Mouse (Mus musculus) ES-E14 (cell line): ENCODE measurements around the gene B3galt1. TPM values are rescaled to one million over a fixed set of nuclear protein-coding genes. Genes with fewer than 3 reads are reported as not detected.

ENCODE experiments used
- DNase-seq: peaks from one replicate; pipeline ENCODE4 v3.0.0-alpha.2; 2013; ENCODE audit warnings: low read depth, low spot score
- H3K27ac ChIP-seq: 2 replicates; pipeline ENCODE4 v1.5.1; 2012; ENCODE audit warnings: low read depth, mild to moderate bottlenecking, low read length, moderate library complexity, mixed read lengths; ENCODE audit not compliant: poor library complexity, insufficient read depth, severe bottlenecking
- H3K36me3 ChIP-seq: 2 replicates; pipeline ENCODE4 v1.6.1; 2012; ENCODE audit warnings: mild to moderate bottlenecking, low read length, moderate library complexity, mixed read lengths; ENCODE audit not compliant: control insufficient read depth, poor library complexity, insufficient read depth, severe bottlenecking
- H3K4me1 ChIP-seq, 2 experiments: fragments of 150-350 bp in 1 of 2; sonication (generic) in 1 of 2; 2 replicates each; pipeline ENCODE4 v1.6.1; 2012; ENCODE audit warnings: low read length in 2 of 2, mild to moderate bottlenecking in 1 of 2, mixed read lengths in 1 of 2; ENCODE audit not compliant: control insufficient read depth in 2 of 2, insufficient read depth in 2 of 2, poor library complexity in 1 of 2
- H3K4me3 ChIP-seq, 2 experiments: fragments of 150-350 bp in 1 of 2; sonication (generic) in 1 of 2; 2 replicates each; pipeline ENCODE4 v1.5.1; 2012; ENCODE audit warnings: low read length in 2 of 2, low read depth in 1 of 2, mild to moderate bottlenecking in 1 of 2, mixed read lengths in 1 of 2; ENCODE audit not compliant: insufficient read depth in 1 of 2, poor library complexity in 1 of 2, severe bottlenecking in 1 of 2
- H3K9ac ChIP-seq: 2 replicates; pipeline ENCODE4 v1.6.1; 2012; ENCODE audit warnings: low read depth, mild to moderate bottlenecking, low read length, mixed read lengths; ENCODE audit not compliant: poor library complexity, insufficient read depth, severe bottlenecking
- H3K9me3 ChIP-seq: fragments of 150-350 bp; sonication (generic); 2 replicates; pipeline ENCODE4 v1.6.1; 2012; ENCODE audit warnings: low read depth, mild to moderate bottlenecking, low read length; ENCODE audit not compliant: control insufficient read depth, insufficient read depth
- CHD2 ChIP-seq: IDR thresholded peaks from 2 replicates; pipeline ENCODE4 v1.6.1; 2014; ENCODE audit warnings: mild to moderate bottlenecking, low read depth, low read length, inconsistent platforms
- HCFC1 ChIP-seq: IDR thresholded peaks from 2 replicates; pipeline ENCODE4 v1.6.1; 2012; ENCODE audit warnings: low read length, inconsistent platforms, borderline replicate concordance; ENCODE audit not compliant: insufficient read depth
- MAFK ChIP-seq: IDR thresholded peaks from 2 replicates; pipeline ENCODE4 v1.6.1; 2014; ENCODE audit warnings: mild to moderate bottlenecking, low read depth, low read length, inconsistent platforms; ENCODE audit not compliant: insufficient read depth
- ZC3H11A ChIP-seq: IDR thresholded peaks from 2 replicates; pipeline ENCODE4 v1.6.1; 2012; ENCODE audit warnings: low read depth, mild to moderate bottlenecking, inconsistent platforms, low read length, borderline replicate concordance
- ZNF384 ChIP-seq: IDR thresholded peaks from 2 replicates; pipeline ENCODE4 v1.6.1; 2012; ENCODE audit warnings: low read depth, low read length, inconsistent platforms
- in situ Hi-C, 2 experiments: fragments of 600-800 bp; cut with MboI; formaldehyde crosslinking; loops; one replicate each; pipeline ENCODE4 v1.15.1; 2025; ENCODE audit warnings: low sequenced_read_pairs in 2 of 2, inconsistent platforms in 1 of 2; ENCODE audit not compliant: unreplicated experiment in 2 of 2
- total RNA-seq: library from RNA; depleted of rRNA; stranded (reverse); fragments of 300-350 nt; gene quantifications from 2 replicates; pipeline ENCODE4 v1.2.3, GENCODE M21; 2012

The B3galt1 gene
- total RNA-seq, 1 experiment = 1.5 TPM

- no peaks in the 10 kb centered on the region for H3K9me3 ChIP-seq
- H3K4me3 ChIP-seq = no peak overlapping the region
- H3K27ac ChIP-seq = no peak overlapping the region
- TF ChIP-seq MAFK = no peak
- TF ChIP-seq ZNF384 = no peak
- no peak for TF ChIP-seq ZC3H11A
- no peak for TF ChIP-seq HCFC1
- no peak for TF ChIP-seq CHD2
- H3K4me1 ChIP-seq = no peaks in the 10 kb centered on the region
- no peaks in the 10 kb centered on the region for H3K36me3 ChIP-seq
- in situ Hi-C loops = no loop called here
- DNase-seq = no peak
- H3K9ac ChIP-seq = no peak overlapping the region
Measured at GRCm38 (mm10) chr2:67957561-67957960, 391.9 kb downstream of the B3galt1 start.

- in situ Hi-C loops = no loop called here
- no peak for TF ChIP-seq HCFC1
- TF ChIP-seq ZC3H11A = no peak
- no peak for TF ChIP-seq ZNF384
- TF ChIP-seq MAFK = no peak
- no peak for TF ChIP-seq CHD2
- H3K4me1 ChIP-seq = no peaks in the 10 kb centered on the region
Measured at GRCm38 (mm10) chr2:67960711-67961110, 395.0 kb downstream of the B3galt1 start.

GRCm38 (mm10) chr2:67968812-67969211 is 403.1 kb downstream of the B3galt1 start:
- Histone ChIP-seq H3K27ac (no peak overlapping the region), H3K4me3 (no peak overlapping the region), H3K36me3 (no peaks in the 10 kb centered on the region), H3K4me1 (no peaks in the 10 kb centered on the region), H3K9me3 (no peaks in the 10 kb centered on the region), H3K9ac (no peak overlapping the region)
- DNase-seq = no peak
- TF ChIP-seq HCFC1 = no peak
- TF ChIP-seq CHD2 = no peak
- TF ChIP-seq ZC3H11A = no peak
- no peak for TF ChIP-seq MAFK
- no peak for TF ChIP-seq ZNF384
- in situ Hi-C loops = no loop called here

More at GRCm38 (mm10) chr2:67960711-67961110, 395.0 kb downstream of the B3galt1 start:
- Histone ChIP-seq H3K9me3 (no peaks in the 10 kb centered on the region), H3K9ac (no peak overlapping the region), H3K36me3 (no peaks in the 10 kb centered on the region), H3K27ac (no peak overlapping the region), H3K4me3 (no peak overlapping the region)
- no peak for DNase-seq

- DNase-seq = no peak
- TF ChIP-seq ZNF384 (no peak), MAFK (no peak), CHD2 (no peak), ZC3H11A (no peak), HCFC1 (no peak)
- H3K36me3 ChIP-seq = no peaks in the 10 kb centered on the region
Measured at GRCm38 (mm10) chr2:67971091-67971490, 405.4 kb downstream of the B3galt1 start.

GRCm38 (mm10) chr2:67971576-67971975 is 405.9 kb downstream of the B3galt1 start:
- H3K27ac ChIP-seq = no peak overlapping the region
- H3K9ac ChIP-seq = no peak overlapping the region
- no peak for DNase-seq
- no peaks in the 10 kb centered on the region for H3K9me3 ChIP-seq
- TF ChIP-seq ZC3H11A (no peak), CHD2 (no peak), ZNF384 (no peak), MAFK (no peak), HCFC1 (no peak)
- H3K4me3 ChIP-seq = no peak overlapping the region
- in situ Hi-C loops = no loop called here
- no peaks in the 10 kb centered on the region for H3K4me1 ChIP-seq
- no peaks in the 10 kb centered on the region for H3K36me3 ChIP-seq

More at GRCm38 (mm10) chr2:67971091-67971490, 405.4 kb downstream of the B3galt1 start:
- Histone ChIP-seq H3K9ac (no peak overlapping the region), H3K9me3 (no peaks in the 10 kb centered on the region), H3K4me1 (no peaks in the 10 kb centered on the region), H3K4me3 (no peak overlapping the region), H3K27ac (no peak overlapping the region)
- in situ Hi-C loops = no loop called here
